In the genomic region with DNA sequence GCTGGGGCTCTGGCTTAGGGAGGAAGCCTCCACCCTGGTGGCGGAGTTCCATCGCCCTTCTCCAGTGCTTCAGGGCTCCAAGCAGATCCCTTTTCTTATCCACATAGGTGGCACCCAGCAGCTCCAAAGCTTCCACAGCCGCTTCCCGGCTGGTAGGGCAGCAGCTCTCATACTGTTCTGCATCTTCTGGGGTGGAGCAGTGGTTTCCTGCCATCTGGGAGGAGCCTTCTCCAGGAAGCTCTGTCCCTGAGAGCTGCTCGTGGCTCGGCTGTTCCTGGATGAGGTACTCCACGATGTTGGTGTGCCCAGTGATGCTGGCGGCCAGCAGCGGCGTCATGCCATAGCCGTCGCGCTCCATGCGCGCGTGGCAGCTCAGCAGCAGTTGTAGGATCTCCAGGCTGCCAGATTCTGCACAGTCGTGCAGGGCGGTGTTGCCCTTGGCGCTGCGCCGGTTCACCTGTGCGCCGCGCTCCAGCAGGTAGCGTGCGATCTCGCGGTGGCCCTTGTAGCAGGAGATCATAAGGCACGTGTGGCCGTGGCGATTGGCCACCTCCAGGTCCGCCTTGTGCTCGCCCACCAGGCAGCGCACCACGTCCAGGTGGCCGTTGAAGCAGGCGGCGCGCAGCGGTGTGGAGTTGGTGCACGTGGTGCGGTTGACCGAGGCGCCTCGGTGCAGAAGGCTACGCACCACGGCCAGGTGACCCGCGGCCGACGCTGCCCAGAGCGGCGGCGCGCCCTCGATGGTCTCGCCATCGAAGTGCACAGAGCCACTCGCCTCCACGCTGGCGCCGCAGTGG, we compare ENCODE assay signal across 8 mouse cellular contexts. TPM values are rescaled to one million over a fixed set of nuclear protein-coding genes. Genes with fewer than 3 reads are reported as not detected.
A peak's percentile ranks its signal among the peaks of the same experiment; 100 is the strongest.
DNase-seq lines count a peak whose midpoint lies in the region; ATAC-seq and TF ChIP-seq lines count a peak whose summit lies in the region.
"Not testable (repeated sequence)": the region's sequence is repeated elsewhere in the genome, so short reads cannot be mapped to it uniquely, and the experiment has no call there.

No protein-coding gene starts in this region.

- TF ChIP-seq CTCF in E14TG2a.4 (conservative IDR thresholded peaks at IDR 0.05; ENCODE audit: low read length); liver, embryonic 14.5 days (IDR thresholded peaks at IDR 0.05; ENCODE audit: low read depth): not testable (repeated sequence)

- not testable (repeated sequence) for H3K9ac ChIP-seq in embryonic facial prominence, embryonic 11.5 days (replicated peaks; ENCODE audit: low read length); kidney, embryonic 16.5 days (replicated peaks; ENCODE audit: low read length); liver, embryonic 14.5 days (replicated peaks); midbrain, embryonic 11.5 days (ENCODE audit: low read length)

- H3K4me2 ChIP-seq in embryonic facial prominence, embryonic 11.5 days (ENCODE audit: low read depth, low read length) = peak overlapping the region; percentile 41
- H3K4me2 ChIP-seq in kidney, embryonic 16.5 days (replicated peaks; ENCODE audit: low read depth, low read length) = peak overlapping the region; percentile 53
- H3K4me2 ChIP-seq in liver, embryonic 14.5 days (ENCODE audit: low read depth) = peak overlapping the region; percentile 22; the same call in 1 of the 2 replicates
- H3K4me2 ChIP-seq in midbrain, embryonic 11.5 days = 0 out of 2 replicates have a peak overlapping the region, but pooled peaks have one; percentile 24

- H3K27ac ChIP-seq in embryonic facial prominence, embryonic 11.5 days (replicated peaks; ENCODE audit: low read depth, low read length); hindbrain, embryonic 10.5 days; kidney, embryonic 16.5 days (ENCODE audit: low read length); liver, embryonic 14.5 days; midbrain, embryonic 11.5 days (ENCODE audit: low read depth, low read length): not testable (repeated sequence)

- peaks cover 11% of the 10 kb centered on the region for H3K4me1 ChIP-seq in E14TG2a.4 (replicated peaks; ENCODE audit: low read depth, low read length)
- not testable (repeated sequence) for H3K4me1 ChIP-seq in embryonic facial prominence, embryonic 11.5 days (ENCODE audit: control insufficient read depth, insufficient read depth, low read length); kidney, embryonic 16.5 days (ENCODE audit: insufficient read depth, low read length); liver, embryonic 14.5 days (replicated peaks; ENCODE audit: control insufficient read depth in 2 of 2, insufficient read depth in 2 of 2, low read length in 1 of 2); midbrain, embryonic 11.5 days (ENCODE audit: control insufficient read depth, insufficient read depth, low read length)
- H3K4me1 ChIP-seq in hindbrain, embryonic 10.5 days (replicated peaks) = peaks cover 10% of the 10 kb centered on the region

- peaks cover 46% of the 10 kb centered on the region for H3K27me3 ChIP-seq in E14TG2a.4 (ENCODE audit: insufficient read depth, low read length)
- not testable (repeated sequence) for H3K27me3 ChIP-seq in embryonic facial prominence, embryonic 11.5 days (ENCODE audit: control insufficient read depth, insufficient read depth, low read length); kidney, embryonic 16.5 days (ENCODE audit: insufficient read depth, low read length)
- peaks cover 32% of the 10 kb centered on the region for H3K27me3 ChIP-seq in hindbrain, embryonic 10.5 days (ENCODE audit: insufficient read depth, poor library complexity, severe bottlenecking)
- peaks cover 14% of the 10 kb centered on the region for H3K27me3 ChIP-seq in liver, embryonic 14.5 days (ENCODE audit: control insufficient read depth, insufficient read depth, low read length)
- peaks cover 13% of the 10 kb centered on the region for H3K27me3 ChIP-seq in midbrain, embryonic 11.5 days (ENCODE audit: control insufficient read depth, insufficient read depth, low read length)

- H3K4me3 ChIP-seq in E14TG2a.4 (replicated peaks; ENCODE audit: low read length) = peak overlapping the region; percentile 75
- H3K4me3 ChIP-seq in embryonic facial prominence, embryonic 11.5 days (ENCODE audit: low read depth, low read length) = peak overlapping the region; percentile 17; the same call in 1 of the 2 replicates
- H3K4me3 ChIP-seq in hindbrain, embryonic 10.5 days = peak overlapping the region; percentile 34
- peak overlapping the region; percentile 28 for H3K4me3 ChIP-seq in kidney, embryonic 16.5 days (ENCODE audit: low read length)
- H3K4me3 ChIP-seq in liver, embryonic 14.5 days (ENCODE audit: insufficient read depth in 1 of 2, low read depth in 2 of 2, low read length in 2 of 2); midbrain, embryonic 11.5 days (ENCODE audit: low read depth, low read length): not testable (repeated sequence)

- not testable (repeated sequence) for TF ChIP-seq EP300 in liver, embryonic 14.5 days (IDR thresholded peaks at IDR 0.05; ENCODE audit: low read depth)

- 10% methylated on average over 53 of the region's 62 CpGs for WGBS in embryonic facial prominence, embryonic 11.5 days
- WGBS in hindbrain, embryonic 10.5 days = 21% methylated on average over 62 of the region's 62 CpGs
- WGBS in kidney, embryonic 16.5 days = 21% methylated on average over 61 of the region's 62 CpGs
- WGBS in liver, embryonic 14.5 days (ENCODE audit: insufficient replicate concordance) = 13% methylated on average over 62 of the region's 62 CpGs
- WGBS in midbrain, embryonic 11.5 days = 23% methylated on average over 58 of the region's 62 CpGs

- peak; percentile 37; the same call in 1 of the 2 replicates for ATAC-seq in embryonic facial prominence, embryonic 11.5 days (replicated peaks; ENCODE audit: insufficient number of reproducible peaks, low FRiP score, low TSS enrichment, low read depth)
- peak; percentile 62 for ATAC-seq in frontal cortex, adult (ENCODE audit: low TSS enrichment)
- ATAC-seq in kidney, embryonic 16.5 days (ENCODE audit: low FRiP score, low TSS enrichment) = peak; percentile 83
- peak; percentile 13; the same call in 1 of the 2 replicates for ATAC-seq in liver, embryonic 14.5 days (ENCODE audit: insufficient read depth)
- ATAC-seq in midbrain, embryonic 11.5 days (ENCODE audit: low FRiP score) = peak; percentile 54; the same call in 1 of the 2 replicates

- DNase-seq in embryonic facial prominence, embryonic 11.5 days (ENCODE audit: low spot score); hindbrain, embryonic 10.5 days (ENCODE audit: low spot score); liver, embryonic 14.5 days (ENCODE audit: low read depth in 3 of 3, low spot score in 3 of 3); midbrain, embryonic 11.5 days (ENCODE audit: low spot score, missing footprints): not testable (repeated sequence)
- DNase-seq in right cerebral cortex, postnatal 4 days = peak; percentile 10

- H3K9me3 ChIP-seq in E14TG2a.4 (ENCODE audit: low read length); embryonic facial prominence, embryonic 11.5 days (replicated peaks; ENCODE audit: control insufficient read depth, low read length); hindbrain, embryonic 10.5 days; kidney, embryonic 16.5 days (ENCODE audit: low read length); liver, embryonic 14.5 days (ENCODE audit: control insufficient read depth, low read length); midbrain, embryonic 11.5 days (ENCODE audit: control insufficient read depth, low read length): not testable (repeated sequence)

- not testable (repeated sequence) for H3K36me3 ChIP-seq in E14TG2a.4 (ENCODE audit: insufficient read depth, low read length); embryonic facial prominence, embryonic 11.5 days (replicated peaks; ENCODE audit: control insufficient read depth, insufficient read depth, low read depth, low read length); hindbrain, embryonic 10.5 days; kidney, embryonic 16.5 days (ENCODE audit: insufficient read depth, low read length); liver, embryonic 14.5 days (replicated peaks; ENCODE audit: control insufficient read depth, insufficient read depth, low read depth); midbrain, embryonic 11.5 days (ENCODE audit: control insufficient read depth, insufficient read depth, low read length)

RNA-seq across cellular contexts. Expression of a gene that starts 0.8 kb away (rescaled TPM):
- 0.06 and 0.10 TPM in 2 replicates for polyA plus RNA-seq in embryonic facial prominence, embryonic 11.5 days (2014; fragmentation: Nextera tagmentation; extraction: Ambion mirVana)
- polyA plus RNA-seq in hindbrain, embryonic 10.5 days (2016; fragmentation: Nextera tagmentation; extraction: Ambion mirVana) = 0.07 and 0.13 TPM in 2 replicates
- polyA plus RNA-seq in kidney, embryonic 16.5 days (2015; fragmentation: Nextera tagmentation; extraction: Ambion mirVana) = 0.05 and 0.17 TPM in 2 replicates
- polyA plus RNA-seq in liver, embryonic 14.5 days (2012; rRNA removed) = 0.13 and 0.14 TPM in 2 replicates
- polyA plus RNA-seq in liver, embryonic 14.5 days (2014; fragmentation: Nextera tagmentation; extraction: Ambion mirVana) = 0.20 and 0.25 TPM in 2 replicates
- 0.11 TPM in 1 of 2 replicates, not detected in the other for polyA plus RNA-seq in midbrain, embryonic 11.5 days (2014; fragmentation: Nextera tagmentation; extraction: Ambion mirVana)

Comparison
In these comparisons a context has a peak if more than half of its experiments do, and no peak if none do; other contexts are left out.
1. ATAC-seq: peak in every context shown above with its lines; median percentile 83 in kidney, embryonic 16.5 days; 62 in frontal cortex, adult; 54 in midbrain, embryonic 11.5 days; 37 in embryonic facial prominence, embryonic 11.5 days; 13 in liver, embryonic 14.5 days.